Mouse (Mus musculus): ENCODE measurements around the gene Ppie.
"Not testable (repeated sequence)": the region's sequence is repeated elsewhere in the genome, so short reads cannot be mapped to it uniquely, and the experiment has no call there.

Gene Ppie

DNA sequence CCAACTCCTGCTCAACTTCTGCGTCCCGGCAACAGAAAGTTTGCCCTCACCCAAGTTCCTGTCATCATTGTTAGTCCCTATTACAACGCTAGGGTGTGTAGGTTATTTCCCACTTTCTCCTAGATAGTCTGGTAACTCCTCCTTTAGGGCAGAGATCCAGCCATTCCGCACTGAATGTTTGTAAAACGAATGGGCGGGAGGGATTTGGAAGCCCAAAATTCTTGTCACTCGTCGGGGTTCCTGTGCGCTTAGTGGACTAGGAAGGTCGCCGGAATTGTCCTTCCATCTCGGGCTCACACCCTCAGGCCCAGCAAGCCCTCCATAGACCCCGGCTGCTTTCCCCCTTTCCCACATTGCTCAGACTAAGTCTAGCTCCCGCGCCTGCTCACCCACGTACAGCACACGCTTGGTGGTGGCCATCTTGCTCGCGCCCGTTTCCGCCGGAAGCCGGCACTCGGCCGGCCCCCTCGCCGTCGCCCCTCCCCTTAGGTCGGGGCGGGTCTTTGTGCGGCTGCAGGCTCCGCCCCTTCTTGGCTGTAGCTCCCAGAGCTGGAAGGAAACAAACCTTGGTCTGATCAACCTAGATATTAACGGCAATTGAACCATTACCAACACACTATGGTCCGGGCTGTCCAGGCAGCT, at the start of gene Ppie:
Ppie (minus strand) TSS at position 439 of the 642 bp plus-strand sequence.
- peak; percentile 92 for DNase-seq (ENCODE audit: low read depth, low spot score)

DNA sequence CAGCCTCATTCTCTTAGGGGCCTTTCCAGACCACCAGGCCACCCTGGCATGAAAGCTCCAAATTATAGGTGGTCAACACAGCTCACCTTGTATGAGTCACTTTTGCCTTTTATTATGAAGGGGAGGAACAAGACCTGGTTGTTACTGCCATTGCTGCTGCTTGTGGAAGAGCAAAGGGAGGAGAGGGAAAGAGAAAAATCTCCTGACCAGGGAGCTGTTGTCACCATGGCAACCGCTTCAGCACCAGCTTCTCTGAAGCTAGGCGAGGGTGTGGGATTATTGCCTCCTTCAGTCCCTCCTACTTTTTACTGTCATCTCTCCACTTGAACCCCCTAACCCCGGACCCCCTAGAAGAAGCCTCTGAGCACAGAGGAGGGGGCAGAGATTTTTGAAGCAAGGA, 45.1 kb upstream of the Ppie start:
- no peak for DNase-seq (ENCODE audit: low read depth, low spot score)

DNA sequence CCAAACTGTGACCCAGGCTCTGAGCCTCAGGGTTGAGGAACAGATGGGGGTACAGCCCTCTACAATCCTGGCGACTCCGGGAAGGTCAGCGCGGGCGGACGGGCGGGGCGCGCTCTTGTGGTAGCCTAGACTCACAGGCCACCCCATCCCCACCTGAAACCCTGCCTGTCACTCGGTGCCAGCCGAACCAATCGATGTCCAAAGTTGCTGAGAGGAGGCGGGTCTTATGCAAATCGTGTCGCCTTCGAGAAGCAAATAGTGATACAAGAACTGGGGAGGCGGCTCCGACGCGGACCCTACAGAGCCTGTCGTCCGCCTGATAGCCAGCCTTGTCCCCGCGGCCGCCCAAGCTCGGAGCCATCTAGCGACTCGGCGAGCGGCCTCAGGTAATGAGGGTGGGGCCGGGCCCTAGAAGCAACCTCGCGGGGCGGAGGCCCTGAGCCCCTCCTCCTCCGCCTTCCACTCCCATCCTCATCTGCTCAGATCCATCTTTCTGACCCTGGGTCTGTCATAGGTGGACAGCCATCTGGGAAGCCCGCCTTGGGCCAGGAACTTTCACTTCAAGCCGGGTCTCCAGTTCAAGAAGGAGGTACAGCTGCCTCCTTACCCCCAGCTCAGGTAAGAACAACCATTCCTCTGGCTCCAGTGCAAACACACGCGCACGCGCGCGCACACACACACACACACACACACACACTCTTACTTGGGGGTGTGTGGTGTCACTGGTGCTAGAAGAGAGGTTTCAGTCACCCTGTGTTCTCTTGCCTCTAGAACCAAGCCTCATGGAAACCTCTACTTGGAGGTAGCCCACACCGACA, 43.7 kb upstream of the Ppie start:
- DNase-seq (ENCODE audit: low read depth, low spot score), result peak; percentile 69

DNA sequence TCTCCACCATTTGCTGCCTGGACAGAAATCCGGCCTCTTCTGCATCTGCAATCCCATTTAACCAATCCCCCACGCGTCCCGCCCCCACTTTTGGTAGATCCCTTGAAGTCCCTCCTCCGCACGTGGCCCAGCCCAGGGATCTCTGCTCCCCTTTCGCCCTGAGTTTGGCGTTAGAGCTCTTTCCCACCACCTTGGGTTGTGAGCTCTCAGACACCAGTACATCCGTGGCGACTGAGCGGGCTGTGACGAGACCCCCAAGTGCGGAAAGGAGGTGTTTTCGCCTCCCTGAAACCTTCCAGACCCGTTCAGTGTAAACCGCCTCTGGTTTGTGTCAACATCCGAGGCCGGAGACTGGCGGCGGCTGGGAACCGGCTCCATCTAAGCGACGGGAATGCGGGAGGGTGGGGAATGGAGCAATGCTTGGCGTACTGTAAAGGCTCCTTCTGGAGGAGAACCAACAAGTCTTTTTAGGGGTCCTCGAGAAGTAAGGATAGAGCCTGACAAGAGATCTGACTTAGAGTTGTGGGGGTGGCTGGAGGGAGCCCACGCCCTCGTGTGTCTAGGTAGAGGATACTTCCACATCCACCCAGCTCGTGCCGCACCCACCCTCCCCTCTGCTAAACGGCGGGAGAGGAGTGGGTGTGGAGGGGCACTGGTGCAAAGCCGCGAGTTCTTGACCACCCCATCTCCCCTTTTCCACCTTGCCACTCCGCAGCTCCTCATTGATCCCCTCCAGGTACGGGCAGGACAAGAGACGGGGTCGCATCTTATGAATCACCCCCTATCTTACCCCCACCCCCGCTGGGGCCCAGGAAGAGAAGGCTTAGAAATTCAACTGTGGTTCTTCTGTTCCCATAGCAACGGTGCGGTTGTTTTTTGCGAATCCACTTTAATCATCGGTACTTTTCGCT, 42.8 kb upstream of the Ppie start, which contains the start of gene Hpcal4:
Hpcal4 (plus strand) TSS at position 900 of the 911 bp plus-strand sequence.
- DNase-seq (ENCODE audit: low read depth, low spot score), result no peak

DNA sequence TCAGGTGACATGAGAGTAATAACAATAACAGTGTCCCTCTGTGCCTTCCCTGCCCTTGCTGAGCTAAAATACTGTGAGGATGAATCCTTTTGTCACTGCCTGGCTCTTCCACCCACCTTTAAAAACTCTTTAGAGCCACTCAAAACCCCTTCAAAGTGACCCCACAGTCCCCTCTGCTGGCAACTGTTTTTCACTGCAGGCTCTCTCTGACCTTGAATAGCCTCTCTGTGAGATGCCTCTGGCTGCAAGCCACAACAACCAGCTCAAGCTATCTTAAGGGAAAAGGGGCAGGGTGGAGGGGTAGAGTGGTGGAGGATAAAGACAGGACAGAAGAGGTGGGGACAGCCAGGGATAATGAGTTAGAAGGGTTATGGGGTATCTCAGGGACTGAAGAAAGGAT, 32.1 kb upstream of the Ppie start:
- DNase-seq (ENCODE audit: low read depth, low spot score), result no peak

DNA sequence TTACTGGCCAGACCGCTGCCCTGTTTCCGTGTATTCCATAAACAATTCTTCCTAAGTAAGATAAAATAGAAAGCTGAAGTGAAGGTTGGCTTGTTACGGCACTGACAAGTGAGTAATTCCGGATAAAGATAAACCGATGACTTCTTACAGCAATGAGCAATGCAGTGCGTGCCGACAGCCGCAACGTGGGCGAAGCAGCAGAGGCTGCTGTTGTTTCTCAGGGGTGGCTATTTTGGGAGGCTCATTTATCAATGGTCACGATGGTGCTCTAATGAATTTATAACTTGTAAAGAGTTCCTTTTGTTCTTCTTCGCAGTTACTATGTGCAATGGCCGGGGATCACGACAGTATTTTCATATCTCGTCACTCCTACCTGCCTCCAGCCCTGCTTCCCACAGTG, 24.4 kb upstream of the Ppie start:
- no peak for DNase-seq (ENCODE audit: low read depth, low spot score)

DNA sequence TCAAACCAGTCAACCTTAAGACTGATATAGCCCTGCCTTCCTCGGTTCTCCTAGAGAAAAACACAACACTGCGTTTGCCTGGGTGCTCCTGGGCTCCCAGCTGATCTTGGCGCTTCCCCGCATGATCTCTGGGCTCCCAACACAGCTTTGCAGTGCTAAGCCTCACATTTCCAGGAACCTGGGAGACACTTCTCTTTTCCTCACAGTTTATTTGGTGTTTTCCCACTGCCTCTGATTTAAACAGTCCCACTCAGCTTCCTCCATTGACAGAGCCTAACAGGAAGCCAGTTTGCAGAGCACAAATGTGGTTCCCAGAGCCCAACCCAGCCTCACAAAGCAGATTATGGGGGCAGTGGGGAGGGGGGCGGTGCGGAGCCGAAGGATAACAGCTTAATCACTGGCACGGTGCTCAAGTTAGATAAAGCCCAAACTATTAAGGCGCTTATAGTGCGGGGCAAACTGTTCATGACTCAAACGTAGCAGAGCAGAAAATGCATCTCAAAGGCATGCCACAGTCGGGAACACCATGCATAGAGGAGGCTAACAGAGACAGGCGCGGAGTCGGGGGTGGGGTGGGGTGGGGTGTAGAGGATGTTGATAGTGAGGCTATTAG, 22.7 kb upstream of the Ppie start:
- DNase-seq (ENCODE audit: low read depth, low spot score), result no peak

DNA sequence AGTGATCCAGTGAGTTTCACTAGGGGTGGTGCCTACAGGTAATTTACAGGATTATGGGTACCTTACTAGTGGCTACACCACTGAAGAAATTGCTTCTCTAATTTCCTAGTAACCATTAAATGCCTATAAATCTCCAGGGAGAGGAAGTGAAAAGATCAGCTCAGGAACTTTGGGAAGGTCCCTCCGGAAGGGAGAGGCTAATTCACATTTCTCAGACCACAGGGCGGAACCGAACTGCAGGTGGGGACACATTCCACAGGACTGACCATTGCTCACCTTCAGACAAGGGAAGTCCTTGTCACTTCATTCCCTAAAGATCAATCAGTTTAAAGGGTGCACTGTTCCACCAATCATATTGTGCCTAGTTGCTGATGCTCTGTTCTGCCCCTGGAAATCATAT, 21.5 kb upstream of the Ppie start:
- DNase-seq (ENCODE audit: low read depth, low spot score), result not testable (repeated sequence)

DNA sequence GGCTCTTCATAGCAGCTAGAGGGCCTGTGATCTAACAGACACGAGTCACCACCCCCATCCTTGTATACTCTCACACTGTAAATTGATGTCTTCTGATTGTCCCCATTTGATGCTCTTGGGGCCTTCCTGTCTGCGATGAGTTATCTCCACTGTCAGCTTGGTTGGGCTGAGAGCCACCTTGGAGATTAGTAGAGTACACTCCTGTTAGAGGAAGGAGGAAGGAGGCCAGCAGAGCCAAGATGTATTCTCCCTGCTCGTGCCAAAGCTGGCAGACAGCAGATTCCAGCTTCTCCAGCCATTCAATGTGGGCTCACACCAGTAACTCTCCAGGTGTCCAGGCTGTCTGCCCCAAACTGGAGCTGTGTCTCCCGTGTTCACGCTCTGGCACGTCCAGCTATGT, 20.8 kb upstream of the Ppie start:
- DNase-seq (ENCODE audit: low read depth, low spot score), result no peak

DNA sequence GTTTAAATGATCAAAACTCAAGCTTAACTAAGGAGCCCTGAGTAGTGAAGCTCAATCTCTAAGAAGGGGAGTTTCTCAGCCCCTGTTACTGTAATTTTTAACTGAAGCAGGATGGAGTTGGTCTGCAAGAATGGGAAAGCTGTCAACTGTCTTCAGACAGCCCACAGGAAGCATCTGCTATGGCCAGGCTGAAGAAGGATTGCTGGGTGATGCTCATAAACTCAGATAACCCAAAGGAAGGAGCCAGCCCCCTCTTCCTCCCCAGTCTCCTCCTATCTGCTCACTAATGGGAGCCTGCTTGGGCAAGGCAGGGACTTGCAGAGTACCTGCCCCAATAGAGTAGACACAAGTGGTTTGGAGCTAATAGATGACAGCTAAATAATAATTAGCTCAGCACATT, 16.1 kb upstream of the Ppie start:
- no peak for DNase-seq (ENCODE audit: low read depth, low spot score)

DNA sequence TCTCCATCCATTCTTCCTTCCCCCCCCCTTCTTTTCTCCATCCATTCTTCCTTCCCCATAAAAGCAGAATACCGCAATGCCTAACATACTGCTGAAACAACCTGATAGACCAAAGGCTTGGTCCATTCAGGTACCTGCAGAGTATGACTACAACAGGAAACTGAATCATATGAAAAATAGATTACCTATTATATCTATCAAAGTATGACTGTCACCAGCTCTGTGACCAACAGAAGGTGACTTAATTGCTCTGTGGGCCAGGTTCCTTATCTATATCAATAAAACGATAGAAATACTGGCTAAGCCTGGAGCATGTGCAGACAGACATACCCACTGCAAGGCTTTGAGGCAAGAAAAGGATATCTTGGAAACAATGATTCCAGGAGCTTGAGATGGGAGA, 15.7 kb upstream of the Ppie start:
- no peak for DNase-seq (ENCODE audit: low read depth, low spot score)

DNA sequence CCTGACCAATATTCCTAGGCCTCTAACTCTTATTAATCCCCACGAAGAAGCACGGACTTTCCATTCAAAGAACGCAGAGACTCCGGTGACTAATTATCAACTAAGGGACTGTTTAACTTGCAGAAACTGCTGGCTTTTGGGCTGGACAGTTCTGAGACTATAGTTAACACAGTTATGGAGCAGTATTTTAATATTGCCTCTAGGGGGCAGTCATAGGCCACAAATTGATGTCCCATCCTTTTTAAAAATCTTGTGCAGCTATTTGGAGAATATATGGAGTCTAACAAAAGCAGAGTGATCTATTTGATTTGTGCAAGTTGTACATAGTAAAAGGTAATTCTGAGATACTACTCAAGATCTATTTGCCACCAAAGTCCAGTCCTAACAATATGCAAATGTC, 15.3 kb upstream of the Ppie start:
- peak; percentile 13 for DNase-seq (ENCODE audit: low read depth, low spot score)

DNA sequence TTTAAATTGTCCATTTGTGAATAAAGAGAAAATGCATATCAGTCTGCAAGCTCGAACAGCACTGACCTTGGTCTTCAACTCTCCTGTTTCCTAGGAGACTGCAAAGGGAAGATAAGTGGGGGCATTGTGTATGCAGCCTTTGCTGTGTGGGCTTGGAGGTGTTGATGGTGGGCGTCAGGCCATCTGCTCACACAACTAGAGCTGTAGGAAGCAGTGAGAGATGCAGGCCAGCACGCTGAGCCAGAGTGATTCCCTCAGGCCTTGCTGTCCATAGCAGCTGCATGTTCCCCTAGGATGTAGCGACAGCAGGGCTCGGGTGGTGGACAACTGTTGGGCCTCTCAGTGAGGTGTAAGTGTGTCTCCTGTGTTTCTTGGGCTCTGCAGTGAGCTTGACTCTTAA, 13.2 kb upstream of the Ppie start:
- DNase-seq (ENCODE audit: low read depth, low spot score), result no peak

DNA sequence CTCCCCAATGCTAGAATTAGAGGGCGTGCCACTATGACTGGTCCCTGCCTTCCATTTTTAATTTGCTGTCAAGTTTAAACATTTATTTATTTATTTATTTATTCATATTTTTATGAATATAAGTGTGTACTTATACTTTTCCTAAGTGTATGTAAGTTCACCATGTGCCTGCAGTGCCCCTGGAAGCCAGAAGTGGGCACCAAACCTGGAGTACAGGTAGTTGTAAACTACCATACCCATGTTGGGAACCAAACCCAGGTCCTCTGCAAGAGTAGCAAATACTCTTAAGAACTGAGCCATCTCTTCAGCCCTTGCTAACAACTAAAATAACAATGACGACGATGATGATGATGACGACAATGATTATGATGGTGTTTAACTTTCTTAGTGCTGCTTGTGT, 12.3 kb upstream of the Ppie start:
- no peak for DNase-seq (ENCODE audit: low read depth, low spot score)

DNA sequence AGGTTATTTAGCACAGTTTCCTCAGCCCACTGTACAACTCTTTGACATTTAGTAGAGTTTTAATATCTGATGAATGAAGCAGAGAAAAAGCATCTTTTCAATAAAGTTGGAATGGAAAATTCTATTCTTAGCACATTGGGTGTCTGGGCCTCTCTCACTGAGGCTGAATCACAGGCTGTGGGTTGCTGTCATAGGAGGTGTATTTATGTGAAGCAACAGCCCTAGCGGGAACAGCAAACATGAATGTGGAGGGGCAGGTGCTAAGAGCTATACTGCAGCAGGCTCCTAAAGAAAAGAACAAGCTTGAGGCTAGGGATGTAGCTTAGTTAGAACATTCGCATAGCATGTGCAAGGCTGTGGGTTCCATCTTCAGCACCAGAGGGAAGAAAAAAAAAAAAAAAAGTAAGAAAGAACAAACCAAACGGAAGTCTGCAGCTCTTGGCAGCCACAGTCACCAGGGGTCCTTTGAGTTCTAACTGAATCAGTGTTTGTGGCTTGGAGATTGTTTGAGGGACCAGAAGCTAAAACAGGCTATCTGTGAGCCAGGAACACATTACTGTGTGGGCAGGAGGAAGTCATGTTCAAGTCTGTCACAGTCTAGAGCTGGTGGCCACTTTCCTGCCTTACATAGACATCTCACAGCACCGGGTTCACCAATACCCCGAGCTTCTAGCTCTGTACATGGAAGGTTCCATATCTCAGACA, 7.8 kb upstream of the Ppie start:
- no peak for DNase-seq (ENCODE audit: low read depth, low spot score)

DNA sequence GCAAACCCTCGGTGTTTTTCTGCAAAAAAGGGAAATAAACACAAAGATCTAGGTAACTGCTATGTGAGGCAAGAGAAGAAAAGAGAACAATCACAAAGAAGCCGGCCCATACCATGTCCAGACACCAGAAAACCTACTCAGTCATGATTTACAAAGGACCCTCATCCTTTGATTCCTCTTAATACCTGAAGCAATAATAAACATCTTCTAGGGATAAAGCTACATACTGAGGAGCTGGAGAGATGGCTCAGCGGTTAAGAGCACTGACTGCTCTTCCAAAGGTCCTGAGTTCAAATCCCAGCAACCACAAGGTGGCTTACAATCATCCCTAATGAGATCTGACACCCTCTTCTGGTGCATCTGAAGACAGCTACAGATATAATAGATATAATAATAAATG, 2.2 kb downstream of the Ppie start:
- no peak for DNase-seq (ENCODE audit: low read depth, low spot score)

DNA sequence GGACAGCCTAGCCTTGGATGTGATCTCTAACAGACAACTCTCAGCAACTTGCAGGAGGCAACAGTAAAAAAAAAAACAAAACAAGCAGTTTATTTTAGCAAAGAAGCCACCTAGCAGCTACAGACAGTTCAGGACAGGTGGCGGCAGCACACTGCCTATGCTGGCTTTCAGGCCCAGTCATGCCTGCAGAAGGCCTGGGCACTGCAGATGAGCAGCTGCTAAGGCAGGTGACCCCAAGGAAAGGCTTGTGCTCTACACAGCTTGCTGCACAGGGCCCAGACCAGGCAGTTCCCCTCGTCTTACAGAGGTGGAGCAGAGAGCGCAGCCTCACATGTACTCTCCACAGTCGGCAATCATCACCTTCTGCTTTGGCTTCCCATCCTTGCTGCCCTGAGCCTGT, 12.7 kb downstream of the Ppie start:
- no peak for DNase-seq (ENCODE audit: low read depth, low spot score)

DNA sequence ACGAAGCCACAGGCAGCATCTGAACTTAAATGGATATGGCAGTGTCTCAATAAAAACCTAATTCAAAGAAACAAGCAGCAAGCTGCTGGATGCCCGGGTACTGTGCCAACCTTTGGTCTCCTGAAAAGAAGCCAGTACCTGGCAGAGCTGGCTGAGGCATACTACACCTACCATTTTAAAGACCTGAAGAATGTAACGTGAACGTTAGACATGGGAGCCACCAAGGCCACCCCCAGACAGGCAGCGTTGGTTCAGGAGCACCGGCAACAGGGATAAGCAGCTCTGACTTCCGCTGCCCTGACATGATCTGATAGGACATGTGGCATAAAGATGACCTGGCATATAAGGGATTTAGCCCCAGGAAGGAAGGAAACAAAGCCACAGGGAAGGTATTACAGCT, 13.1 kb downstream of the Ppie start:
- no peak for DNase-seq (ENCODE audit: low read depth, low spot score)

DNA sequence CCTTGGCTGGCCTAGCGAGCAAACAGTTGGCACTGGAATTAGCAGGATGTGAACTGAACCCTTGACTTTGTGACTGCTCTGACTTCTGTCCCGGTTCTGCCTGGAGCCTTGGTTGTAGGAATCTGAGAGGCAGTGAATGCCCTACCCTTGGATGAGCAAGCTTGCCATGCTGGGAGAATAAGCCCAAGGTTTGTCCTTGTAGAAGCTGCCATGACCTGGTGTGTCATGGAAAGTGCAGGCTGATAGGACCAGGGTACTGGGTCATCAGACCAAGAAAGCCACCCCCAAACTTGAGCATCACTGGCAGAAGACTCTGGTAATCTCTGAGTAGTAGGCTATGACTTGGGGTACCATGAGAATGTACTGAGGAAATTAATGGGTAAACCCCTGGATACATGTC, 18.5 kb downstream of the Ppie start:
- DNase-seq (ENCODE audit: low read depth, low spot score), result no peak

DNA sequence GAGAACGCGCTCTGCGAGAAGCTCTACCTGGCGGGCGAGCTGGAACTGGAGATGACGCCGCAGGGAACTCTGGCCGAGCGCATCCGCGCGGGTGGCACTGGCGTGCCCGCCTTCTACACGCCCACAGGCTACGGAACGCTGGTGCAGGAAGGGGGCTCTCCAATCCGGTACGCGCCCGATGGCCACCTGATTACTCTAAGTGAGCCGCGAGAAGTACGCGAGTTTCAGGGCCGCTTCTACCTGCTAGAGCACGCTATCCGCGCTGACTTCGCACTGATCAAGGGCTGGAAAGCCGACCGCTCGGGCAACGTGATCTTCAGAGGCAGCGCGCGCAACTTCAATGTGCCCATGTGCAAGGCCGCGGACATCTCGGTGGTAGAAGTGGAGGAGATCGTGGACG, 23.1 kb downstream of the Ppie start:
- DNase-seq (ENCODE audit: low read depth, low spot score), result not testable (repeated sequence)

DNA sequence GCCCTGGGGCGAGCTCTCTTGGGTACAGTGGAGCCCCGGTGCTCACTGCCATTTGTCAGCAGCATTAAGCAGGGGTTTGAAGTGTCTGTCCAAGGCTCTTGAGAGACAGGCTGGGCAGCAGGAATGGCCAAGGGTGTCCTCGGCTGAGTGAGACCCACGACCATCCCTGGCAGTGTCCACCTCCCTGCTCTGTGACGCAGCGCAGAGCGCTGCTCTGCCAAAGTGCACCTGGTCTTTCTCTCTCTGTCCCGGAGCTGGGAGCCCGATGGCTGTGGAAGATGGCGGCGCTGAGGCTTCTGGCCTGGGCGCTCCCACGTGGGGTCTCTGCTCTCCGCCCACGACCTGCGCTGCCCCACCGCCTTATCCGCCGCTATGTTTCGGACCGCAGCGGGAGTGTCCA, 23.7 kb downstream of the Ppie start, which contains the start of gene Oxct2b:
Oxct2b (plus strand) TSS at position 256 of the 400 bp plus-strand sequence.
- DNase-seq (ENCODE audit: low read depth, low spot score), result no peak

All from CD4-positive helper T cell, adult 2 months (primary cell).